Mouse (Mus musculus): ENCODE measurements around the gene Tprn. TPM values are rescaled to one million over a fixed set of nuclear protein-coding genes. Genes with fewer than 3 reads are reported as not detected.

The Tprn gene
- polyA plus RNA-seq, 1 experiment from 2014 or later, result 15.6 TPM

DNA sequence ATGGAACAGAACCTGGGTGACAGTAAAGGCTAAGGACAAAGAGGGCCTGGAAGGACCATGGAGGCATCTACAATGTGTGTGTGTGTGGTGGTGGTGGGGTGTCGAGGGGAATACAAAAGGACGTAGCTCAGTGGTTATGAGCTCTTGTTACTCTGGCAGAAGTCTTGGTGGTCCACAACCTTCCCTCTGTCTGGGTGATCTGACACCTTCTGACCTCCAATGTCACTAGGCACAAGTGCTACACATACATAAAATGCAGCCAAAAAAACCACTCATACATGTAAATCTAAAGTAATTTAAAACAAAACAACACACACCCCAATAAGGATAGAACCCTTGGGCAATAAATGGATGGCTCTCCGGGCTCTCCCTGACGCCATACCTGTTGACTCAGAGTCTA is 35.0 kb upstream of the Tprn start:
- WGBS, result 92% methylated on average over 4 of the region's 4 CpGs
- no peak overlapping the region for H3K27ac ChIP-seq (replicated peaks)
- ATAC-seq (replicated peaks), result no peak

DNA sequence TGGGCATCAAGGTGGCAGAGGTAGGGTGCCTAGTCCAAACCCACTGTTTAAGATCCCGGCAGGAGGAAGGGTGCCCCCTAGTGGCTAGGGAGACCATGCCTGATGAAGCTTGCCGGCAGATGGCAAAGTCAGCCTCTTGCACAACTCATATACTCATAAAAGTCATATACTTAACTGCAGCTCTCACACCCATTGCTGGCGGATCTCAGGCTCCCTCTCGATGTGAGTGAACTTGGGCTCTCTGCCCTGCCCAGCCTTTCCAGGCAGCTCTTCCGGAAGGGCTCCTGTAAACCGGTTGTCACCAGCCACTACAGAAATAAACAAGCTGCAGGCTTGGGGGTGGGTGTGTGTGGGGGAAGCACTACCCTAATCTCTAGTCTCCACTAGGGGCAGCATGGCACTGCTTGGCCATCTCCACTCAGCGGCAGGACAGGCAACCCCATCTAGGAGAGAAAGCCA is 34.0 kb upstream of the Tprn start:
- under 1% methylated on average over 7 of the region's 7 CpGs for WGBS
- peak overlapping the region; percentile 26; the same call in 1 of the 2 replicates for H3K9ac ChIP-seq (replicated peaks)
- peak overlapping the region; percentile 16 for H3K4me3 ChIP-seq
- ATAC-seq (replicated peaks), result no peak
- no peaks in the 10 kb centered on the region for H3K36me3 ChIP-seq
- peak overlapping the region; percentile 72 for H3K27ac ChIP-seq (replicated peaks)
- no peaks in the 10 kb centered on the region for H3K9me3 ChIP-seq
- H3K27me3 ChIP-seq, result no peaks in the 10 kb centered on the region
- H3K4me2 ChIP-seq (replicated peaks), result peak overlapping the region; percentile 36
- peaks cover 21% of the 10 kb centered on the region for H3K4me1 ChIP-seq

More for the DNA sequence above, 35.0 kb upstream of the Tprn start:
- no peaks in the 10 kb centered on the region for H3K9me3 ChIP-seq
- H3K4me2 ChIP-seq (replicated peaks), result no peak overlapping the region
- H3K27me3 ChIP-seq, result no peaks in the 10 kb centered on the region
- no peak overlapping the region for H3K4me3 ChIP-seq
- H3K4me1 ChIP-seq, result peaks cover 25% of the 10 kb centered on the region
- no peaks in the 10 kb centered on the region for H3K36me3 ChIP-seq
- H3K9ac ChIP-seq (replicated peaks), result no peak overlapping the region

- ATAC-seq (replicated peaks), result no peak
- Histone ChIP-seq H3K36me3 (no peaks in the 10 kb centered on the region), H3K4me1 (peaks cover 17% of the 10 kb centered on the region), H3K9ac (replicated peaks) (no peak overlapping the region), H3K4me3 (no peak overlapping the region), H3K27ac (replicated peaks) (0 out of 2 replicates have a peak overlapping the region, but pooled peaks have one; percentile 72), H3K4me2 (replicated peaks) (peak overlapping the region; percentile 36; the same call in 1 of the 2 replicates), H3K27me3 (no peaks in the 10 kb centered on the region), H3K9me3 (no peaks in the 10 kb centered on the region)
- 71% methylated on average over 6 of the region's 6 CpGs for WGBS
Measured at GRCm38 (mm10) chr2:25228995-25229530, 33.4 kb upstream of the Tprn start.

- Histone ChIP-seq H3K4me3 (no peak overlapping the region), H3K36me3 (no peaks in the 10 kb centered on the region), H3K27ac (replicated peaks) (no peak overlapping the region), H3K4me1 (peaks cover 17% of the 10 kb centered on the region), H3K9ac (replicated peaks) (no peak overlapping the region), H3K9me3 (no peaks in the 10 kb centered on the region), H3K4me2 (replicated peaks) (no peak overlapping the region), H3K27me3 (no peaks in the 10 kb centered on the region)
- 82% methylated on average over 5 of the region's 5 CpGs for WGBS
- ATAC-seq (replicated peaks), result no peak
Measured at GRCm38 (mm10) chr2:25229582-25229981, 32.8 kb upstream of the Tprn start.

DNA sequence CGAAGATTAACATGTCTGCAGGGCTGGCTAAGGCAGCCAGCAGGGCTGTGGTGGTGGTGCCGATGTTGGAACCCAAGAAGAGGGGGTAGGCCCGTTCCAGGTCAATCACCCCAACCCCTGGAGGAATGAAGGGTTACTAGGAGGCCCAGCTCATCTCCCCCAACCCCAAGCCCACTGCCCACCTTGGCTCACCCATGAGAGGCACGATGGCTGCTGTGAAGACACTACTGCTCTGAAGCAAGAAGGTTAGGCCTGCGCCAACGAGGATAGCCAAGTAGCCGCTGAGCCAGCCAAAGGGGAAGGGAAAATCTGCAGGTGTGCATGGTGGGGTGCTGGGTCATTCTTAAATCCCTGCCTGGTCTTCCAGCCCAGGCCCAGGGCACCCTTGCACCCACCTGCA is 31.8 kb upstream of the Tprn start:
- no peak overlapping the region for H3K9ac ChIP-seq (replicated peaks)
- no peak for ATAC-seq (replicated peaks)
- H3K4me2 ChIP-seq (replicated peaks), result no peak overlapping the region
- WGBS, result 90% methylated on average over 7 of the region's 7 CpGs
- H3K4me1 ChIP-seq, result peaks cover 13% of the 10 kb centered on the region
- H3K27ac ChIP-seq (replicated peaks), result no peak overlapping the region
- no peak overlapping the region for H3K4me3 ChIP-seq
- H3K27me3 ChIP-seq, result no peaks in the 10 kb centered on the region
- no peaks in the 10 kb centered on the region for H3K36me3 ChIP-seq
- H3K9me3 ChIP-seq, result no peaks in the 10 kb centered on the region

- no peak overlapping the region for H3K4me3 ChIP-seq
- no peak overlapping the region for H3K4me2 ChIP-seq (replicated peaks)
- H3K9ac ChIP-seq (replicated peaks), result no peak overlapping the region
- no peak for ATAC-seq (replicated peaks)
- no peak overlapping the region for H3K27ac ChIP-seq (replicated peaks)
- H3K27me3 ChIP-seq, result no peaks in the 10 kb centered on the region
- no peaks in the 10 kb centered on the region for H3K9me3 ChIP-seq
- H3K4me1 ChIP-seq, result peaks cover 8% of the 10 kb centered on the region; the same call in 1 of the 2 replicates
- no peaks in the 10 kb centered on the region for H3K36me3 ChIP-seq
- 53% methylated on average over 12 of the region's 12 CpGs for WGBS
Measured at GRCm38 (mm10) chr2:25231038-25231437, 31.4 kb upstream of the Tprn start.

DNA sequence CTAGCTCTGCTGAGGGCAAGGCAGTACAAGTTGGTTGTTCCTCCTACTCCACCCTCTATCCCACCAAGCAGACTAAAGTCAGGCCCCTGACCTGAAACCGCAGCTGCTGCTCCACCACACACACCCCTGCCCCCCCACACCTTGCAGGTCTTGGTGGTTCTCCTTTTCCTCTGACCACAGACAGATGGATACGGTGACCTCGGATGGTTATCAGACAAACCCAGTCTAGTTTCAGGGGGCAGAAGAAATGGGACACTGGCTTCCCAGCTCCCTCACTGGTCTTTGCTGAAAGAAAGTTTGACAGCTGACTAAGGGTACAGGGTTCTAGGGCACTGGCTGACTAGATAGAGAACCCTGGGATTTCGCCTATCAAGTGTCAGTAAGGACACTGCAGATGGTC is 29.0 kb upstream of the Tprn start:
- Histone ChIP-seq H3K4me3 (no peak overlapping the region), H3K9me3 (no peaks in the 10 kb centered on the region), H3K36me3 (no peaks in the 10 kb centered on the region), H3K9ac (replicated peaks) (no peak overlapping the region), H3K27ac (replicated peaks) (no peak overlapping the region), H3K27me3 (peaks cover 5% of the 10 kb centered on the region; the same call in 1 of the 2 replicates), H3K4me2 (replicated peaks) (no peak overlapping the region), H3K4me1 (peaks cover 6% of the 10 kb centered on the region; the same call in 1 of the 2 replicates)
- WGBS, result 75% methylated on average over 4 of the region's 4 CpGs
- ATAC-seq (replicated peaks), result no peak

DNA sequence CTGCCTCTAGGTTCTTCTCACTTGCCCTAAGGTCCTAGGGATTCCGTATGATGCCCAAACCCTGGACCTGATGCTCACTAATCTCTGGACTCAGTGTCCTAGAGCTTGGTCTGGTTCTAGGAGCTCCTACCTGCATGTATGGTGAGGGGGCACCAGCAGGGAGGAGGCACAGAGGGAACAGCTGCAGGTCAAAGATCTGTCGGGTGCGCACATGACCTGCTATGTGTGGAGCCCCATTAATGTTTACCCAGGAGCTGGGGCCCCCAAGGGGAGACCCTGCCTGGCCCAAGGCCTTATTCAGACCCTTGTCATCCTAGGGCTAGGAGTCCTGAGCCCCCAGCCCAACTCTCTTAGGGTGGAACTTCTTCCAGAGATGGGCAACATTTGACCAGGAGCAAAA is 28.4 kb upstream of the Tprn start, which contains the start of gene Slc34a3:
Slc34a3 (minus strand) TSS at position 315 of the 400 bp plus-strand sequence.
- Histone ChIP-seq H3K4me3 (no peak within 1 kb of the TSS), H3K4me2 (replicated peaks) (no peak within 1 kb of the TSS), H3K9ac (replicated peaks) (no peak within 1 kb of the TSS), H3K4me1 (no peaks in the 10 kb centered on the region), H3K9me3 (no peaks in the 10 kb centered on the region), H3K27me3 (peaks cover 5% of the 10 kb centered on the region; the same call in 1 of the 2 replicates), H3K36me3 (no peaks in the 10 kb centered on the region), H3K27ac (replicated peaks) (no peak within 1 kb of the TSS)
- ATAC-seq (replicated peaks), result no peak
- 92% methylated on average over 3 of the region's 3 CpGs for WGBS

- no peak for ATAC-seq (replicated peaks)
- WGBS, result 78% methylated on average over 5 of the region's 5 CpGs
Measured at GRCm38 (mm10) chr2:25234551-25235220, 27.7 kb upstream of the Tprn start.

GRCm38 (mm10) chr2:25236614-25237013 is 25.8 kb upstream of the Tprn start, which contains the start of gene Rnf224:
TSS of gene Rnf224 (minus strand) at chr2:25236787.
- H3K4me2 ChIP-seq (replicated peaks), result no peak within 1 kb of the TSS
- H3K27me3 ChIP-seq, result peaks cover 5% of the 10 kb centered on the region; the same call in 1 of the 2 replicates
- 31% methylated on average over 8 of the region's 8 CpGs for WGBS
- H3K4me1 ChIP-seq, result peaks cover 12% of the 10 kb centered on the region
- no peaks in the 10 kb centered on the region for H3K36me3 ChIP-seq
- no peaks in the 10 kb centered on the region for H3K9me3 ChIP-seq
- H3K9ac ChIP-seq (replicated peaks), result no peak within 1 kb of the TSS
- H3K27ac ChIP-seq (replicated peaks), result no peak within 1 kb of the TSS
- no peak for ATAC-seq (replicated peaks)
- no peak within 1 kb of the TSS for H3K4me3 ChIP-seq

More at GRCm38 (mm10) chr2:25234551-25235220, 27.7 kb upstream of the Tprn start:
- no peaks in the 10 kb centered on the region for H3K36me3 ChIP-seq
- H3K27ac ChIP-seq (replicated peaks), result no peak overlapping the region
- no peak overlapping the region for H3K4me3 ChIP-seq
- H3K4me2 ChIP-seq (replicated peaks), result no peak overlapping the region
- peaks cover 5% of the 10 kb centered on the region; the same call in 1 of the 2 replicates for H3K27me3 ChIP-seq
- no peaks in the 10 kb centered on the region for H3K9me3 ChIP-seq
- no peak overlapping the region for H3K9ac ChIP-seq (replicated peaks)
- H3K4me1 ChIP-seq, result no peaks in the 10 kb centered on the region

GRCm38 (mm10) chr2:25237522-25237921 is 24.9 kb upstream of the Tprn start:
- no peak overlapping the region for H3K27ac ChIP-seq (replicated peaks)
- H3K4me3 ChIP-seq, result no peak overlapping the region
- no peaks in the 10 kb centered on the region for H3K36me3 ChIP-seq
- H3K4me2 ChIP-seq (replicated peaks), result no peak overlapping the region
- H3K9me3 ChIP-seq, result no peaks in the 10 kb centered on the region
- H3K4me1 ChIP-seq, result peaks cover 15% of the 10 kb centered on the region
- no peak overlapping the region for H3K9ac ChIP-seq (replicated peaks)
- WGBS, result 71% methylated on average over 4 of the region's 4 CpGs
- H3K27me3 ChIP-seq, result peaks cover 5% of the 10 kb centered on the region; the same call in 1 of the 2 replicates
- ATAC-seq (replicated peaks), result no peak

- no peak overlapping the region for H3K4me3 ChIP-seq
- ATAC-seq (replicated peaks), result no peak
- peaks cover 21% of the 10 kb centered on the region for H3K4me1 ChIP-seq
- H3K4me2 ChIP-seq (replicated peaks), result no peak overlapping the region
- peaks cover 5% of the 10 kb centered on the region; the same call in 1 of the 2 replicates for H3K27me3 ChIP-seq
- H3K36me3 ChIP-seq, result no peaks in the 10 kb centered on the region
- no peaks in the 10 kb centered on the region for H3K9me3 ChIP-seq
- H3K27ac ChIP-seq (replicated peaks), result no peak overlapping the region
- no peak overlapping the region for H3K9ac ChIP-seq (replicated peaks)
Measured at GRCm38 (mm10) chr2:25238106-25238505, 24.3 kb upstream of the Tprn start.

All from forebrain, embryonic 15.5 days (tissue).